ENCODE assay signal across 9 mouse cellular contexts in the genomic region with DNA sequence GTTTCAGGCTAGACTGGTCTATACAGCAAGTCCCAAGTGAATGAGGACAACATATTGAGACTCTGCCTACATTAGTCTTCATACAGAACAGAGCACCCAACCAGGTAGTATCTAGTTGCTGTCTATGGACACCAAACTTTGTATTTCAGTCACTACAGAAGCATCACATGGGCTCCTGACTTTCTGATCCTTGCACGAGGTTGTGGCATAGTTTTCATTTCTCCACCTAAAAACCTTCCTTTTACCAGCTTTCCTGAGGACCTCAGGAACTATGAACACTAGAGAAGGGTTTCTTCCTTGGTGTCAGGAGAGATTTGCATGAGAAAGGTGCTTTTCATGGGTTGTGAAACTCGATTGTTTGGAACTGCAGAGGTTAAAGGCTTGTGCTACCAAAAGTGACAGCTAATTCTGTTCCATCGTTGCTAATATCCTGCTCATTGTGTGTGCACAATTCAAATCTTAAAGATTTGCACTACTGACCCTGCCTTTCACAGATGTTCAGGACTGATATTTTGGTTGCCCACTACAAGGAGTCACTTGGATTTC. TPM values are rescaled to one million over a fixed set of nuclear protein-coding genes. Genes with fewer than 3 reads are reported as not detected.
DNase-seq lines count a peak whose midpoint lies in the region; ATAC-seq and TF ChIP-seq lines count a peak whose summit lies in the region.
"Had no signal": no experiment of that assay in that cellular context is flagged by ENCODE, and none has a peak within 500 bp of the region (broad histone marks: within the 10 kb centered on the region; RNA-seq: fewer than 3 reads in every experiment).

No protein-coding gene starts in this region.

- peak overlapping the region; percentile 54 for H3K4me3 ChIP-seq in heart, embryonic 11.5 days (ENCODE audit: low read depth, low read length)
- H3K4me3 ChIP-seq in ES-Bruce4 (ENCODE audit: low read depth, low read length) (peak overlapping the region; percentile 76), macrophage (ENCODE audit: inconsistent target) (peak overlapping the region; percentile 80; the same call in 1 of the 2 replicates)
- H3K4me3 ChIP-seq in forebrain, embryonic 16.5 days (replicated peaks; ENCODE audit: low read length) = peak overlapping the region; percentile 56

- no peak for DNase-seq in heart, adult 11 months
- DNase-seq in layer of hippocampus, postnatal 25 days (ENCODE audit: extremely low spot score in 1 of 2, low spot score in 1 of 2) = no peak
- DNase-seq in T-cell, adult 2 months (ENCODE audit: low spot score) = no peak
- no peak for DNase-seq in left cerebral cortex, adult 8-10 months (ENCODE audit: low spot score in 2 of 2)

- H3K36me3 ChIP-seq in heart, embryonic 11.5 days (ENCODE audit: control insufficient read depth, insufficient read depth, low read length) = peaks cover 3% of the 10 kb centered on the region; the same call in 1 of the 2 replicates
- H3K36me3 ChIP-seq in ES-Bruce4 (ENCODE audit: control insufficient read depth, insufficient read depth, low read length, poor library complexity, severe bottlenecking) (no peaks in the 10 kb centered on the region), macrophage (ENCODE audit: inconsistent target) (peaks cover 27% of the 10 kb centered on the region)
- H3K36me3 ChIP-seq in forebrain, embryonic 16.5 days (ENCODE audit: control insufficient read depth, insufficient read depth) = peaks cover 11% of the 10 kb centered on the region; the same call in 1 of the 2 replicates

- no peaks in the 10 kb centered on the region for H3K27me3 ChIP-seq in heart, embryonic 11.5 days (ENCODE audit: control insufficient read depth, insufficient read depth, low read length)
- no peaks in the 10 kb centered on the region for H3K27me3 ChIP-seq in ES-Bruce4 (ENCODE audit: control insufficient read depth, insufficient read depth, low read length, poor library complexity, severe bottlenecking)
- H3K27me3 ChIP-seq in forebrain, embryonic 16.5 days (replicated peaks; ENCODE audit: control insufficient read depth, insufficient read depth, low read length) = no peaks in the 10 kb centered on the region

- 23% methylated on average over 3 of the region's 3 CpGs for WGBS in heart, embryonic 11.5 days (ENCODE audit: insufficient replicate concordance)
- 16% methylated on average over 3 of the region's 3 CpGs for WGBS in forebrain, embryonic 16.5 days
- WGBS in macrophage (ENCODE audit: missing documents) = 17% methylated on average over 3 of the region's 3 CpGs

- H3K27ac ChIP-seq in heart, embryonic 11.5 days (ENCODE audit: low read depth, low read length) = peak overlapping the region; percentile 84
- peak overlapping the region; percentile 24 for H3K27ac ChIP-seq in ES-Bruce4 (ENCODE audit: insufficient read depth, low read length)
- H3K27ac ChIP-seq in forebrain, embryonic 16.5 days (ENCODE audit: low read length) = peak overlapping the region; percentile 88
- peak overlapping the region; percentile 95 for H3K27ac ChIP-seq in macrophage

- no peaks in the 10 kb centered on the region for H3K9me3 ChIP-seq in heart, embryonic 11.5 days (replicated peaks; ENCODE audit: control insufficient read depth, low read length)
- H3K9me3 ChIP-seq in ES-Bruce4 (replicated peaks; ENCODE audit: control insufficient read depth, insufficient read depth, low read length, poor library complexity, severe bottlenecking) = no peaks in the 10 kb centered on the region
- no peaks in the 10 kb centered on the region for H3K9me3 ChIP-seq in forebrain, embryonic 16.5 days (ENCODE audit: control insufficient read depth, low read length)

- H3K9ac ChIP-seq in heart, embryonic 11.5 days (ENCODE audit: low read depth, low read length) = peak overlapping the region; percentile 89
- peak overlapping the region; percentile 84 for H3K9ac ChIP-seq in ES-Bruce4 (ENCODE audit: low read depth, poor library complexity, severe bottlenecking)
- peak overlapping the region; percentile 73 for H3K9ac ChIP-seq in forebrain, embryonic 16.5 days (replicated peaks; ENCODE audit: low read depth, low read length)

- no peak for TF ChIP-seq CTCF in ES-Bruce4 (IDR thresholded peaks at IDR 0.05; ENCODE audit: low read depth, low read length)

- no peak for TF ChIP-seq EP300 in ES-Bruce4 (IDR thresholded peaks at IDR 0.05; ENCODE audit: insufficient read depth, low read depth, low read length)

- H3K4me1 ChIP-seq in heart, embryonic 11.5 days (ENCODE audit: control insufficient read depth, insufficient read depth, low read length) = peaks cover 6% of the 10 kb centered on the region
- H3K4me1 ChIP-seq in ES-Bruce4 (ENCODE audit: control insufficient read depth, insufficient read depth, low read length) = peaks cover 2% of the 10 kb centered on the region
- peaks cover 17% of the 10 kb centered on the region for H3K4me1 ChIP-seq in forebrain, embryonic 16.5 days (replicated peaks; ENCODE audit: control insufficient read depth, insufficient read depth, low read length)

- peak overlapping the region; percentile 85 for H3K4me2 ChIP-seq in heart, embryonic 11.5 days
- peak overlapping the region; percentile 67 for H3K4me2 ChIP-seq in forebrain, embryonic 16.5 days (ENCODE audit: low read length)

- peaks cover 22% of the 10 kb centered on the region for H3K79me2 ChIP-seq in macrophage (ENCODE audit: inconsistent target)

- no peak for ATAC-seq in heart, embryonic 11.5 days (replicated peaks; ENCODE audit: insufficient number of reproducible peaks, low FRiP score, low TSS enrichment)
- ATAC-seq in forebrain, embryonic 16.5 days = no peak; the same call in 1 of the 2 replicates

- TF ChIP-seq POLR2A in ES-Bruce4 (IDR thresholded peaks at IDR 0.05; ENCODE audit: insufficient read depth, low read length) = no peak

RNA-seq across cellular contexts. Expression of gene Dgkq, which starts 1.0 kb away (rescaled TPM):
- polyA plus RNA-seq in heart, embryonic 11.5 days (2014; fragmentation: Nextera tagmentation; extraction: Ambion mirVana) = 5.6 and 6.3 TPM in 2 replicates
- polyA plus RNA-seq in ES-Bruce4 (2011; ENCODE audit: insufficient read depth, insufficient read length, low read depth, missing spikeins) = 6.5 and 10.7 TPM in 2 replicates
- polyA plus RNA-seq in forebrain, embryonic 16.5 days (2015; fragmentation: Nextera tagmentation; extraction: Ambion mirVana) = 26.5 and 31.9 TPM in 2 replicates
- total RNA-seq in macrophage (2018; cell fraction: chromatin; rRNA removed) = 100 to 1,000 TPM in 9 of 26 experiments, 10 to 100 TPM in 17; 31.3 to 213 (median 93.0) TPM
- 10 to 100 TPM in 2 of 26 experiments, 1 to 10 TPM in 24; 5.0 to 10.7 (median 7.4) TPM for total RNA-seq in macrophage (2018; cell fraction: cytosol; rRNA removed)
- total RNA-seq in macrophage (2018; cell fraction: nucleus; rRNA removed) = 10 to 100 TPM; 13.5 to 74.1 (median 32.1) TPM
- polyA plus RNA-seq in macrophage (2018) = 5.8 to 11.1 TPM (median 8.4 TPM) in 3 replicates
- 10 to 100 TPM; 44.5 to 54.9 TPM for total RNA-seq in layer of hippocampus, postnatal 25 days (2021)
- total RNA-seq in left cerebral cortex, adult 8-10 months (2022) = 10 to 100 TPM; 47.3 to 67.4 (median 51.3) TPM

RNA-seq across cellular contexts. Expression of gene Slc26a1, which starts 6.9 kb away (rescaled TPM):
- polyA plus RNA-seq in heart, embryonic 11.5 days (2014; fragmentation: Nextera tagmentation; extraction: Ambion mirVana) = 0.70 and 1.2 TPM in 2 replicates
- polyA plus RNA-seq in ES-Bruce4 (2011; ENCODE audit: insufficient read depth, insufficient read length, low read depth, missing spikeins) (not detected in 2 replicates), macrophage (2018) (not detected in 3 replicates)
- polyA plus RNA-seq in forebrain, embryonic 16.5 days (2015; fragmentation: Nextera tagmentation; extraction: Ambion mirVana) = 2.3 and 2.4 TPM in 2 replicates
- total RNA-seq in macrophage (2018; cell fraction: chromatin; rRNA removed) = under 1 TPM in 5 of 26 experiments, not detected in 21; 0.19 to 0.43 (median 0.37) TPM
- total RNA-seq in macrophage (2018; cell fraction: cytosol; rRNA removed) = not detected
- not detected for total RNA-seq in macrophage (2018; cell fraction: nucleus; rRNA removed)
- 1 to 10 TPM; 1.2 to 1.6 TPM for total RNA-seq in layer of hippocampus, postnatal 25 days (2021)
- 1 to 10 TPM; 1.0 to 1.3 (median 1.1) TPM for total RNA-seq in left cerebral cortex, adult 8-10 months (2022)
- total RNA-seq: gastrocnemius, adult 8-10 months had no signal

RNA-seq across cellular contexts. Expression of gene Idua, which starts 8.3 kb away (rescaled TPM):
- 14.4 and 15.2 TPM in 2 replicates for polyA plus RNA-seq in heart, embryonic 11.5 days (2014; fragmentation: Nextera tagmentation; extraction: Ambion mirVana)
- 13.8 and 17.4 TPM in 2 replicates for polyA plus RNA-seq in ES-Bruce4 (2011; ENCODE audit: insufficient read depth, insufficient read length, low read depth, missing spikeins)
- 9.6 and 13.2 TPM in 2 replicates for polyA plus RNA-seq in forebrain, embryonic 16.5 days (2015; fragmentation: Nextera tagmentation; extraction: Ambion mirVana)
- 100 to 1,000 TPM in 14 of 26 experiments, 10 to 100 TPM in 12; 29.9 to 153 (median 104) TPM for total RNA-seq in macrophage (2018; cell fraction: chromatin; rRNA removed)
- total RNA-seq in macrophage (2018; cell fraction: cytosol; rRNA removed) = 10 to 100 TPM; 34.4 to 64.8 (median 50.2) TPM
- total RNA-seq in macrophage (2018; cell fraction: nucleus; rRNA removed) = 100 to 1,000 TPM in 22 of 26 experiments, 10 to 100 TPM in 4; 41.0 to 248 (median 136) TPM
- 33.4 to 53.3 TPM (median 50.8 TPM) in 3 replicates for polyA plus RNA-seq in macrophage (2018)
- 10 to 100 TPM; 10.4 to 19.6 TPM for total RNA-seq in layer of hippocampus, postnatal 25 days (2021)
- total RNA-seq in left cerebral cortex, adult 8-10 months (2022) = 10 to 100 TPM; 19.0 to 25.3 (median 23.0) TPM

RNA-seq across cellular contexts. Expression of gene Fgfrl1, which starts 23.7 kb away (rescaled TPM):
- polyA plus RNA-seq in heart, embryonic 11.5 days (2014; fragmentation: Nextera tagmentation; extraction: Ambion mirVana) = 28.0 and 31.7 TPM in 2 replicates
- polyA plus RNA-seq in ES-Bruce4 (2011; ENCODE audit: insufficient read depth, insufficient read length, low read depth, missing spikeins) (8.9 and 13.2 TPM in 2 replicates), macrophage (2018) (0.64 to 1.9 TPM (median 1.3 TPM) in 3 replicates)
- polyA plus RNA-seq in forebrain, embryonic 16.5 days (2015; fragmentation: Nextera tagmentation; extraction: Ambion mirVana) = 5.8 and 7.0 TPM in 2 replicates
- 1 to 10 TPM in 18 of 26 experiments, under 1 TPM in 7, not detected in 1; 0.34 to 4.7 (median 1.5) TPM for total RNA-seq in macrophage (2018; cell fraction: chromatin; rRNA removed)
- 1 to 10 TPM in 11 of 26 experiments, under 1 TPM in 15; 0.20 to 1.7 (median 0.83) TPM for total RNA-seq in macrophage (2018; cell fraction: cytosol; rRNA removed)
- 1 to 10 TPM in 20 of 26 experiments, under 1 TPM in 6; 0.37 to 6.0 (median 1.3) TPM for total RNA-seq in macrophage (2018; cell fraction: nucleus; rRNA removed)
- 10 to 100 TPM; 23.5 to 31.4 TPM for total RNA-seq in layer of hippocampus, postnatal 25 days (2021)
- total RNA-seq in left cerebral cortex, adult 8-10 months (2022) = 10 to 100 TPM; 18.0 to 28.3 (median 25.3) TPM

RNA-seq across cellular contexts. Expression of gene Tmem175, which starts 38.9 kb away (rescaled TPM):
- polyA plus RNA-seq in heart, embryonic 11.5 days (2014; fragmentation: Nextera tagmentation; extraction: Ambion mirVana) = 20.0 and 22.2 TPM in 2 replicates
- polyA plus RNA-seq in ES-Bruce4 (2011; ENCODE audit: insufficient read depth, insufficient read length, low read depth, missing spikeins) (16.1 and 19.7 TPM in 2 replicates), macrophage (2018) (20.7 to 30.7 TPM (median 24.4 TPM) in 3 replicates)
- polyA plus RNA-seq in forebrain, embryonic 16.5 days (2015; fragmentation: Nextera tagmentation; extraction: Ambion mirVana) = 24.9 and 25.7 TPM in 2 replicates
- total RNA-seq in macrophage (2018; cell fraction: chromatin; rRNA removed) = 10 to 100 TPM in 21 of 26 experiments, 1 to 10 TPM in 5; 4.2 to 72.9 (median 25.0) TPM
- 10 to 100 TPM; 19.2 to 37.3 (median 26.2) TPM for total RNA-seq in macrophage (2018; cell fraction: cytosol; rRNA removed)
- 10 to 100 TPM; 12.0 to 76.8 (median 26.2) TPM for total RNA-seq in macrophage (2018; cell fraction: nucleus; rRNA removed)
- total RNA-seq in layer of hippocampus, postnatal 25 days (2021) = 10 to 100 TPM; 39.6 to 47.4 TPM
- 10 to 100 TPM; 37.1 to 43.1 (median 39.5) TPM for total RNA-seq in left cerebral cortex, adult 8-10 months (2022)

Comparison
In these comparisons a context has a peak if more than half of its experiments do, and no peak if none do; other contexts are left out.
1. H3K27ac ChIP-seq: peak in every context shown above with its lines; median percentile 95 in macrophage; 88 in forebrain, embryonic 16.5 days; 84 in heart, embryonic 11.5 days; 24 in ES-Bruce4.